Mouse (Mus musculus) liver, embryonic 16.5 days (tissue): ENCODE data around the gene Extl1. TPM values are rescaled to one million over a fixed set of nuclear protein-coding genes. Genes with fewer than 3 reads are reported as not detected.

Experiments used
- ATAC-seq: fragments of 200-750 bp; cut with Nextera tagmentation; 2 replicates; pipeline ENCODE4 v1.8.0; 2017; ENCODE audit warnings: low read depth, mild to moderate bottlenecking, moderate number of reproducible peaks, moderate library complexity
- H3K27ac ChIP-seq: fragments of 300-500 bp; sonication (generic); 2 replicates; pipeline ENCODE4 v1.5.1; 2014; ENCODE audit warnings: mild to moderate bottlenecking, low read length
- H3K27me3 ChIP-seq: fragments of 300-500 bp; sonication (generic); 2 replicates; pipeline ENCODE4 v1.6.1; 2014; ENCODE audit warnings: low read depth, low read length, mixed read lengths; ENCODE audit not compliant: control insufficient read depth, insufficient read depth
- H3K36me3 ChIP-seq: fragments of 300-500 bp; sonication (generic); 2 replicates; pipeline ENCODE4 v1.6.1; 2014; ENCODE audit warnings: mild to moderate bottlenecking; ENCODE audit not compliant: control insufficient read depth, insufficient read depth
- H3K4me1 ChIP-seq: fragments of 300-500 bp; sonication (generic); 2 replicates; pipeline ENCODE4 v1.6.1; 2014; ENCODE audit warnings: low read depth, low read length, mixed read lengths; ENCODE audit not compliant: control insufficient read depth
- H3K4me2 ChIP-seq: fragments of 300-500 bp; sonication (generic); 2 replicates; pipeline ENCODE4 v1.6.1; 2014; ENCODE audit warnings: low read depth, low read length, mixed read lengths
- H3K4me3 ChIP-seq: fragments of 300-500 bp; sonication (generic); 2 replicates; pipeline ENCODE4 v1.5.1; 2014; ENCODE audit warnings: low read depth, mild to moderate bottlenecking, low read length
- H3K9ac ChIP-seq: fragments of 300-500 bp; sonication (generic); 2 replicates; pipeline ENCODE4 v1.6.1; 2014; ENCODE audit warnings: low read depth, low read length
- H3K9me3 ChIP-seq: fragments of 300-500 bp; sonication (generic); replicated peaks from 2 replicates; pipeline ENCODE4 v1.6.1; 2016; ENCODE audit warnings: low read length; ENCODE audit not compliant: control insufficient read depth
- WGBS: fragments of 180-500 bp; shearing (Covaris S2); extraction: QIAGEN DNeasy Blood & Tissue Kit; methylation state at CpG from one replicate; pipeline ENCODE4 v1.1.7; 2014; ENCODE audit not compliant: insufficient replicate concordance; 5-methylcytosine and 5-hydroxymethylcytosine counted together
- polyA plus RNA-seq: library from polyadenylated mRNA; unstranded; fragments of >200 nt; fragmentation: Nextera tagmentation; extraction: Ambion mirVana; gene quantifications from 2 replicates; pipeline ENCODE4 v1.2.1, GENCODE M21; 2015

Gene Extl1
- polyA plus RNA-seq, 1 experiment from 2014 or later = 0.25 TPM

DNA sequence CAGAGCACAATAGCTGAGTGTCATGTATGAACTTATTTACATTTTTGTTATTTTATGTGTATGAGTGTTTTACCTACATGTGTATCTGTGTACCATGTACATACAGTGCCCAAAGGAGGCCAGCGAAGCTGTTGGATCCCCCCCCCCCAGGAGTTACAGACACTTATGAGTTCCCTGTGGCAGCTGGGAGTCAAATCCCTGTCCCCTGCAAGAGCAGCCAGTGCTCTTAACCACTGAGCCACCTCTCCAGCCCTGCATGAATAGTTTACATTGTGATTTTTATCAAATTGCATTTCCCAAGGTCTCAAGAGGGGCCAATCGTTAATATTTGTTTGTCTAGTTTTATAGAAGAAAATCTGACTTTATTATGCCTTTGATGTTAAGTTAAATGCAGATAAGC, 76.7 kb downstream of the Extl1 start:
- no peak for ATAC-seq
- WGBS = 51% methylated on average over 2 of the region's 2 CpGs
- no peak overlapping the region for H3K27ac ChIP-seq

More for the DNA sequence above, 76.7 kb downstream of the Extl1 start:
- no peak overlapping the region for H3K9ac ChIP-seq
- H3K9me3 ChIP-seq = no peaks in the 10 kb centered on the region
- H3K4me1 ChIP-seq = peaks cover 4% of the 10 kb centered on the region; the same call in 1 of the 2 replicates
- no peaks in the 10 kb centered on the region for H3K27me3 ChIP-seq
- H3K36me3 ChIP-seq = no peaks in the 10 kb centered on the region
- no peak overlapping the region for H3K4me3 ChIP-seq
- H3K4me2 ChIP-seq = 0 out of 2 replicates have a peak overlapping the region, but pooled peaks have one; percentile 32

Other genes starting within 250 kb of the Extl1 start
- gene Cep85, start 196.7 kb downstream of the Extl1 start, polyA plus RNA-seq = 42.3 and 47.7 TPM in 2 replicates
- not detected in 2 replicates for gene Gm7534, start 180.8 kb downstream of the Extl1 start, polyA plus RNA-seq
- not detected in 2 replicates for gene Catsper4, start 156.5 kb downstream of the Extl1 start, polyA plus RNA-seq
- 0.06 and 0.07 TPM in 2 replicates for gene Cnksr1, start 145.5 kb downstream of the Extl1 start, polyA plus RNA-seq
- 0.11 and 0.13 TPM in 2 replicates for gene E130218I03Rik, start 140.2 kb downstream of the Extl1 start, polyA plus RNA-seq
- 4.0 and 4.5 TPM in 2 replicates for gene Zfp593, start 138.3 kb downstream of the Extl1 start, polyA plus RNA-seq
- gene Gm30191, start 136.9 kb downstream of the Extl1 start, polyA plus RNA-seq = not detected in 2 replicates
- 0.78 and 0.79 TPM in 2 replicates for gene Grrp1, start 129.7 kb downstream of the Extl1 start, polyA plus RNA-seq
- gene Pdik1l, start 96.0 kb downstream of the Extl1 start, polyA plus RNA-seq = 10.4 and 11.9 TPM in 2 replicates
- 0.25 and 0.28 TPM in 2 replicates for gene Trim63, start 68.7 kb downstream of the Extl1 start, polyA plus RNA-seq
- 0.02 and 0.12 TPM in 2 replicates for gene Slc30a2, start 40.7 kb downstream of the Extl1 start, polyA plus RNA-seq
- 6.6 and 8.2 TPM in 2 replicates for gene Pafah2, start 12.5 kb upstream of the Extl1 start, polyA plus RNA-seq
- 360 and 407 TPM in 2 replicates for gene Stmn1, start 84.5 kb upstream of the Extl1 start, polyA plus RNA-seq
- gene Paqr7, start 112.8 kb upstream of the Extl1 start, polyA plus RNA-seq = 8.4 and 8.8 TPM in 2 replicates
- 13.7 and 16.5 TPM in 2 replicates for gene Aunip, start 127.1 kb upstream of the Extl1 start, polyA plus RNA-seq
- 36.2 and 36.4 TPM in 2 replicates for gene Mtfr1l, start 151.5 kb upstream of the Extl1 start, polyA plus RNA-seq
- 1.3 TPM in 2 replicates for gene Selenon, start 168.3 kb upstream of the Extl1 start, polyA plus RNA-seq